Mouse (Mus musculus): ENCODE measurements around the gene Cish. TPM values are rescaled to one million over a fixed set of nuclear protein-coding genes. Genes with fewer than 3 reads are reported as not detected.

Gene Cish
- total RNA-seq, 2 experiments from 2014 or later: 3.0 to 6.3 TPM

DNA sequence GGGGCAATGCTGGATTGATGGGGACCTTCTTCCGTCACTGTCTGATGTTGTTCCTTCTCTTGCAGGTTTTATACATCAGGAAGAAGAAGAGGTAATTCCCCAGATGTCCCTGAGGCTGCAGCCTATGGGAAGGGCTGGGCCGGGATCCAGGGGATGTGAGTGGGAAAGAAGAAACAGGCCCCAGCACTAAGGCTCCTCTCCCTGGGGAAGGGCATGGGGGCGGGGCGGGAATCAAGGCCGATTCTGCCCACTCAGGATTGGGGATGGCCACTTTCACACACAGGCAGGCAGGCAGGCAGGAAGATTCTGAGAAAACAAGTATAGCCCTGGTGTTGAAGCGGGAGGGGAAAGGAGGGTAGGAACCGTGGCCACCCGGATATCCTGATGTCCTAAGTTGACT is 50.3 kb downstream of the Cish start:
- no peak for DNase-seq (ENCODE audit: low spot score in 2 of 2)

DNA sequence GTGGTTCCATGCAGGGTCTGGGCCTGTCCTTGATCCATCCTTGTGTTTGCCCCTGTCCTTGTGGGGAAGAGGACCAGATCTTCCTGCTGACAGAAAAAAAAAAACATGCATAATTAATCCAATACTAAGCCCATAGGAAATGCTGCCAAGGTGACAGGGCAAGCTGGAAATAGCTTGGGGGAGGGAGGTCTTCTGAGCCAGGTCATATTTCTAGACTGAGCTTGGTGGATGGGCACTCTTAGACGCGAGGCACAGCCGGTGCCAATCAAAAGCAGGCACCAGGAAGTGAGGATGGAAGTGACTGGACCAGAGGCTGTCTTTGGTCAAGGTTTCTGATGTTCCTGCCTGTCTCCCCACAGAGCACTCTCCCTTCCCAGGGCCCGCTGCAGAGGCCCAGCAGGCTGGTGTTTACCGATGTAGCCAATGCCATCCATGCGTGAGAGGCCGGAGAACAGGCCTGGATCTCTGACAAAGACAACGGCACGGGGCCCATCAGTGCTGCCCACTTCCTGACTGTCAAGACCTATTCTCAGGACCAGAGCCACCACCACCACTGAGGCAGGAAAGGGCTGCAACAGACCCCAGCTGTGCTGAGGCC is 51.9 kb downstream of the Cish start:
- no peak for DNase-seq (ENCODE audit: low spot score in 2 of 2)

DNA sequence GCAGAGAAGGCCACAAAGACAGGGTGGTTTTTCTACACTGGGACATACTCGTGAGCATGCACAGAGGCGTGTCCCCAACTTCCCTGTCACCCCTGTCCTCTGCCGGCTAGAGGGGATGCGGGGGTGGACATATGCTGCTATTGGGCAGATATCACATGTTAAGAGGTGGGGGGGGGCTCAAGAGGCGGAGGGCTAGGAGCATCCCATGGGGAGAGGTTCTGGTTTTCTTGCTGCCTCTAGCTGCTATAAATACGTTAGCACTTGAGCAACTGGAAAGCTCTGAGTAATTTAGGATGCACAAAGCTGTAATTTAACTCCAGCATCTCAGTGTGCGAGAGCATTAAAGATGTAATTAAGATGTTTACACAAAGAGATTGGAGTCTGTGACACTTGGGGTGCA is 53.5 kb downstream of the Cish start:
- no peak for DNase-seq (ENCODE audit: low spot score in 2 of 2)

Other genes starting within 250 kb of the Cish start
- gene Dock3, start 64.1 kb upstream of the Cish start, total RNA-seq (2021): 100 to 1,000 TPM; 105 to 112 TPM
- gene Mapkapk3, start 6.1 kb upstream of the Cish start, total RNA-seq (2021): 1 to 10 TPM; 1.8 to 2.2 TPM
- gene Hemk1, start 42.3 kb downstream of the Cish start, total RNA-seq (2021): 10 to 100 TPM; 14.5 to 14.9 TPM
- gene 6430571L13Rik, start 44.6 kb downstream of the Cish start, total RNA-seq (2021): 1 to 10 TPM; 2.5 to 3.2 TPM
- 10 to 100 TPM; 15.1 to 17.7 TPM for gene Cacna2d2, start 103.6 kb downstream of the Cish start, total RNA-seq (2021)
- gene Tmem115, start 237.9 kb downstream of the Cish start, total RNA-seq (2021): 10 to 100 TPM; 41.7 to 42.3 TPM
- 10 to 100 TPM; 15.4 to 17.2 TPM for gene Cyb561d2, start 246.2 kb downstream of the Cish start, total RNA-seq (2021)
- gene Nprl2, start 246.2 kb downstream of the Cish start, total RNA-seq (2021): 10 to 100 TPM; 40.6 to 44.5 TPM